Mouse (Mus musculus) erythroid progenitor cell, adult 5-6 weeks (primary cell): ENCODE measurements around the gene Zfp950. TPM values are rescaled to one million over a fixed set of nuclear protein-coding genes. Genes with fewer than 3 reads are reported as not detected.

Source experiments
- ATAC-seq: replicated peaks from 2 replicates; pipeline ENCODE4 v1.8.0; 2016; ENCODE audit warnings: moderate number of reproducible peaks, mild to moderate bottlenecking, moderate TSS enrichment, inconsistent platforms; ENCODE audit not compliant: poor library complexity, low FRiP score, severe bottlenecking
- total RNA-seq, 2 experiments: library from RNA; stranded (forward) in 1 of 2; stranded (reverse) in 1 of 2; fragments of 150-400 nt in 1 of 2; fragments of 186-747, 209-891 nt in 1 of 2; gene quantifications; 2 replicates each; pipeline versions ENCODE4 v1.2.3 to v1.2.4; 2015 to 2017; ENCODE audit warnings: low replicate concordance in 2 of 2

The Zfp950 gene
- total RNA-seq, 2 experiments from 2014 or later: 25.2 to 27.2 TPM

GRCm38 (mm10) chr19:61064386-61064785, 76.3 kb downstream of the Zfp950 start:
- no peak for ATAC-seq

DNA sequence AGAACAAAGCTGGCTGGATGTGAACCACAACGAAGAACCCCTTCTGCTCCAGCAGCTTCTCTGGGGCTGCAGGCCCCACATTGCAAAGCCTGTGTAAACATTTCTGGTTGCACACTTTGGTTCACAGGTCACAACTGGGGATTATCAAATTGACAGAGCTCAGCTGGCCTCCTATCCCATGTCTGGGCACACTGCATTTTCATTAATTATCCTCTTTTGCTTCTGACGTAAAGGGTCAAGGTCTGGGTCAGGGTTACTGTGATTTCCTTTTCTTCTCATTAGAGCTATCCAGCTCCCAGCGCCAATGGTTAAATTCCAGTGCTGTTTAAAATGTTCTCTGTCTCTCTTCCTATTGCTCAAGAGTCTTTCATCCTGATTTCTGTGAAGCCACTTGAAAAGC, 83.1 kb downstream of the Zfp950 start:
- no peak for ATAC-seq

DNA sequence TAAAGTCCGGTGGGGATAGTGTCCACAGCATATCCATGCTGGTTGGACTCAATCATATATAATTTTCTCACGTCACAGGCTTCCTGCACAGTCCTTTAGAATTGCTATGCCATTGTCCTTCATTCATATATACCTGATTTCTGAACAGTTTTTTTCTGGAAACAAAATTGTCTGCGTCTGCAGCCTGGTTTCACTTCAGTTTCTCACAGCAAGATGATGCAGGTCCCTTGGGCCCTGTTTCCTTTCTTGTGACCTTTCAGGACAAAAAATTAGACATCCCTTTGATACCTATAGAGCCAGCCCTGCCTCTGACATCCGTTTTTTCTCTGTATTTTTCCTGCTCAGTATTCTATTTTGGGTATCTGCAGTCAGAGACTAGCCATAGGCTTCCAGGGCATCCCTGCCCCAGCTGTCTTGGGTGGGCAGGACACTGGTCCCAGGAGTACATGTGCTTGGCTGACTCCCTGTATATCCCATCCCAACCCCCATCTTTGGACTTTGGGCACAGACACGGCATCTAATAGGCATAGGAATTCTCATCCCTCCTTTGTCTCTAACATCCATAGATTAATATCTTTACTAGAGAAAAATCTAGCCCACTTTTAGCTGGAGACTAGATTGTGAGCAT, 83.7 kb downstream of the Zfp950 start:
- ATAC-seq: no peak

- ATAC-seq: no peak
Measured at GRCm38 (mm10) chr19:61052786-61053185, 87.9 kb downstream of the Zfp950 start.

GRCm38 (mm10) chr19:61052008-61052407, 88.6 kb downstream of the Zfp950 start:
- no peak for ATAC-seq

DNA sequence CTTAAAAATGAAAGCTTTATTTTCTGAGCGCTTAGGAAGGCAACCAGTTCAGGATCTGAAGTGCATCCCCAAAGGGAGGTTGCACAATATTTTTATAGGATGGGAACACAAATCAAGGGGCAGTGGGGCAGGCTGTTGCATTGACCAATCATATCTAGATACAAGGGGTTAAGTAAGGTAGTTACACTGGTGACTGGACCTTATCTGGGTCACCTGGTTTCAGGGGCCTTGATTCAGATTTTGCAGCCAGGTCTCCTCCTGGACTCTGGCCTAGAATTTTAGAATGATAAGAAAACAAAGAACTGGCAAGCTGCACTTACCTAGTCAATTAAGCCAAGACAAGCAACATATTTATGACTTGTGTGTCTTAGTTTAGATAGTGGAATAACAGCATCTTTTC, 89.5 kb downstream of the Zfp950 start:
- ATAC-seq: no peak

GRCm38 (mm10) chr19:61049413-61049812, 91.2 kb downstream of the Zfp950 start:
- ATAC-seq: no peak

GRCm38 (mm10) chr19:61048646-61049045, 92.0 kb downstream of the Zfp950 start:
- no peak for ATAC-seq

- ATAC-seq: no peak
Measured at GRCm38 (mm10) chr19:61039151-61039550, 101.5 kb downstream of the Zfp950 start.

GRCm38 (mm10) chr19:61031570-61031969, 109.1 kb downstream of the Zfp950 start:
- no peak for ATAC-seq

DNA sequence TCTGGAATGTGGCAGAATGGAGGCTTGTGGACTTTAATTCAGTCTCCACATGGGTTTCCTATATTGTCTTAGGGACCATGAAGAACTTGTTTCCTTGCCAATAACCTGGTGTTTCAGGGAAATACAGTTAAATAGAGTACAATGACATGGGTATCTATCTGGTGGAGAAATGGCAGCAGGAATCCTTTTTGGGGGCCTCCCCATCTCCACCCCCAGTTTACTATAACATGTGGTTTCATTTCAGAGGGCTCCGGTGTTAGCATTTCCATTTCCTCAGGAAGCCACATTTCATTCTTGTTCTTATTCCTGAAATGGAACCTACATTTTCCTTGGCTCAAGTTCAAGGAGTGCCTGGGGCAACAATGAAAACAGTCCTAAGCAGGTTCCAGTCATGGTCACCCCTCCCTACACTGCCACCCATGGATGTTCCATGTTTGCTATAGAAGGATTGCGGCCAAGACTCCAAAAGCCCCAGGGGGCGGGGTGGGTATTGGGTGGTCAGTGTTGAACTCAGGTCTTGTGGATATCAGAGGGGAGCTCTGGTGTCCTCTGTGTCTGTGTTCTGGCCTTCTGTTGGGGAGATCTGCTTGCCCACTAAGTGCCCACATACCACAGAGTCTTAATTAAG, 118.6 kb downstream of the Zfp950 start:
- no peak for ATAC-seq

- no peak for ATAC-seq
Measured at GRCm38 (mm10) chr19:61021502-61021901, 119.1 kb downstream of the Zfp950 start.

GRCm38 (mm10) chr19:61017477-61018266, 123.0 kb downstream of the Zfp950 start:
- no peak for ATAC-seq

GRCm38 (mm10) chr19:61009266-61009665, 131.4 kb downstream of the Zfp950 start:
- ATAC-seq: no peak

Other genes with a start within 250 kb of the Zfp950 start
- gene Gm7102, start 35.5 kb upstream of the Zfp950 start, total RNA-seq (2015; ENCODE audit: low replicate concordance): not detected in 2 replicates
- not detected in 2 replicates for gene Gm7102, start 35.5 kb upstream of the Zfp950 start, total RNA-seq (2017; ENCODE audit: low replicate concordance)
- gene Gm6020, start 43.0 kb upstream of the Zfp950 start, total RNA-seq (2015; ENCODE audit: low replicate concordance): not detected in 2 replicates
- gene Gm6020, start 43.0 kb upstream of the Zfp950 start, total RNA-seq (2017; ENCODE audit: low replicate concordance): not detected in 2 replicates
- gene Csf2ra, start 87.6 kb upstream of the Zfp950 start, total RNA-seq (2015; ENCODE audit: low replicate concordance): 26.8 and 37.5 TPM in 2 replicates
- 9.0 and 12.9 TPM in 2 replicates for gene Csf2ra, start 87.6 kb upstream of the Zfp950 start, total RNA-seq (2017; ENCODE audit: low replicate concordance)
- not detected in 2 replicates for gene Gm21060, start 156.2 kb upstream of the Zfp950 start, total RNA-seq (2015; ENCODE audit: low replicate concordance)
- not detected in 2 replicates for gene Gm21060, start 156.2 kb upstream of the Zfp950 start, total RNA-seq (2017; ENCODE audit: low replicate concordance)